Mouse (Mus musculus) heart, postnatal 10 days (tissue): ENCODE data around the gene Nap1l1. TPM values are rescaled to one million over a fixed set of nuclear protein-coding genes. Genes with fewer than 3 reads are reported as not detected.
"Not testable (repeated sequence)": the region's sequence is repeated elsewhere in the genome, so short reads cannot be mapped to it uniquely, and the experiment has no call there.

Experiments used
- DNase-seq, 2 experiments: peaks; one replicate each; pipeline ENCODE4 v3.0.0; 2021
- intact Hi-C: fragments of 180-260 bp; cut with DNase I; formaldehyde crosslinking; loops from one replicate; pipeline ENCODE4 v1.15.1; 2025
- total RNA-seq, 2 experiments: library from RNA; stranded (reverse); gene quantifications; 2 replicates each; pipeline ENCODE4 v1.2.3; 2021

Nap1l1 gene
- total RNA-seq: 10 to 100 TPM; 82.6 to 85.2 TPM

- intact Hi-C loops: loop anchor here (2.0 to 5.0 kb wide), 2 partner anchors 174 to 246 kb away; partner anchors contain the start of gene Bbs10
- peak; percentile 97 to 98 for DNase-seq
Observed at GRCm38 (mm10) chr10:111472686-111473510, at the start of gene Nap1l1. Gene Nap1l1, plus strand, starts transcription at chr10:111473223.

- intact Hi-C loops: no loop called here
- DNase-seq: no peak
Observed at GRCm38 (mm10) chr10:111426491-111426890, 46.5 kb upstream of the Nap1l1 start.

- intact Hi-C loops: no loop called here
Observed at GRCm38 (mm10) chr10:111433502-111433901, 39.5 kb upstream of the Nap1l1 start.

GRCm38 (mm10) chr10:111441034-111441440 is 32.0 kb upstream of the Nap1l1 start:
- intact Hi-C loops: no loop called here

More at GRCm38 (mm10) chr10:111433502-111433901, 39.5 kb upstream of the Nap1l1 start:
- no peak for DNase-seq

GRCm38 (mm10) chr10:111444199-111444598 is 28.8 kb upstream of the Nap1l1 start:
- no peak for DNase-seq
- intact Hi-C loops: no loop called here

More at GRCm38 (mm10) chr10:111441034-111441440, 32.0 kb upstream of the Nap1l1 start:
- no peak for DNase-seq

- intact Hi-C loops: no loop called here
- DNase-seq: no peak
Observed at GRCm38 (mm10) chr10:111445939-111446671, 26.9 kb upstream of the Nap1l1 start.

GRCm38 (mm10) chr10:111446672-111447008 is 26.4 kb upstream of the Nap1l1 start:
- intact Hi-C loops: not testable (repeated sequence)

GRCm38 (mm10) chr10:111449662-111450061 is 23.4 kb upstream of the Nap1l1 start:
- DNase-seq, intact Hi-C loops: not testable (repeated sequence)

More at GRCm38 (mm10) chr10:111446672-111447008, 26.4 kb upstream of the Nap1l1 start:
- DNase-seq: not testable (repeated sequence)

- intact Hi-C loops: no loop called here
- no peak for DNase-seq
Observed at GRCm38 (mm10) chr10:111451683-111452322, 21.2 kb upstream of the Nap1l1 start.

GRCm38 (mm10) chr10:111452426-111452825 is 20.6 kb upstream of the Nap1l1 start:
- intact Hi-C loops: no loop called here
- no peak for DNase-seq

- no peak for DNase-seq
- intact Hi-C loops: no loop called here
Observed at GRCm38 (mm10) chr10:111454698-111455308, 18.2 kb upstream of the Nap1l1 start.

GRCm38 (mm10) chr10:111458088-111458487 is 14.9 kb upstream of the Nap1l1 start:
- DNase-seq: no peak
- intact Hi-C loops: no loop called here

- DNase-seq: no peak
- intact Hi-C loops: no loop called here
Observed at GRCm38 (mm10) chr10:111459040-111459439, 14.0 kb upstream of the Nap1l1 start.

GRCm38 (mm10) chr10:111459874-111460273 is 13.1 kb upstream of the Nap1l1 start:
- intact Hi-C loops: no loop called here
- DNase-seq: no peak

GRCm38 (mm10) chr10:111460381-111460780 is 12.6 kb upstream of the Nap1l1 start:
- intact Hi-C loops: no loop called here
- no peak for DNase-seq

- intact Hi-C loops: no loop called here
- DNase-seq: no peak
Observed at GRCm38 (mm10) chr10:111464833-111465232, 8.2 kb upstream of the Nap1l1 start.

- intact Hi-C loops: no loop called here
- DNase-seq: no peak
Observed at GRCm38 (mm10) chr10:111465409-111465808, 7.6 kb upstream of the Nap1l1 start.

- DNase-seq: no peak
- intact Hi-C loops: loop anchor here (5.0 kb wide), 1 partner anchor 244 kb away; no protein-coding TSS in a partner anchor
Observed at GRCm38 (mm10) chr10:111471166-111471565, 1.9 kb upstream of the Nap1l1 start.

- intact Hi-C loops: loop anchor here (2.0 to 5.0 kb wide), 2 partner anchors 175 to 246 kb away; partner anchors contain the start of gene Bbs10
- DNase-seq: peak in 1 of 2 experiments; percentile 7
Observed at GRCm38 (mm10) chr10:111473511-111474371, 718 bp downstream of the Nap1l1 start.

- intact Hi-C loops: no loop called here
- no peak for DNase-seq
Observed at GRCm38 (mm10) chr10:111476301-111476700, 3.3 kb downstream of the Nap1l1 start.
